Mouse (Mus musculus): ENCODE results near the gene Il1rl2.

The Il1rl2 gene

GRCm38 (mm10) chr1:40378794-40379193 is 54.4 kb downstream of the Il1rl2 start:
- peak; percentile 51 for DNase-seq (ENCODE audit: low read depth, low spot score)

- DNase-seq (ENCODE audit: low read depth, low spot score) = peak; percentile 41
Measured at GRCm38 (mm10) chr1:40380111-40380510, 55.7 kb downstream of the Il1rl2 start.

GRCm38 (mm10) chr1:40380990-40381389 is 56.6 kb downstream of the Il1rl2 start:
- no peak for DNase-seq (ENCODE audit: low read depth, low spot score)

GRCm38 (mm10) chr1:40382841-40383240 is 58.4 kb downstream of the Il1rl2 start:
- no peak for DNase-seq (ENCODE audit: low read depth, low spot score)

GRCm38 (mm10) chr1:40384931-40385545 is 60.6 kb downstream of the Il1rl2 start:
- no peak for DNase-seq (ENCODE audit: low read depth, low spot score)

GRCm38 (mm10) chr1:40391374-40391773 is 67.0 kb downstream of the Il1rl2 start:
- DNase-seq (ENCODE audit: low read depth, low spot score) = no peak

GRCm38 (mm10) chr1:40392535-40392934 is 68.1 kb downstream of the Il1rl2 start:
- DNase-seq (ENCODE audit: low read depth, low spot score) = no peak

- no peak for DNase-seq (ENCODE audit: low read depth, low spot score)
Measured at GRCm38 (mm10) chr1:40393214-40393613, 68.8 kb downstream of the Il1rl2 start.

- DNase-seq (ENCODE audit: low read depth, low spot score) = no peak
Measured at GRCm38 (mm10) chr1:40399639-40400038, 75.2 kb downstream of the Il1rl2 start.

GRCm38 (mm10) chr1:40404682-40405081 is 80.3 kb downstream of the Il1rl2 start:
- no peak for DNase-seq (ENCODE audit: low read depth, low spot score)

- no peak for DNase-seq (ENCODE audit: low read depth, low spot score)
Measured at GRCm38 (mm10) chr1:40409882-40410281, 85.5 kb downstream of the Il1rl2 start.

- no peak for DNase-seq (ENCODE audit: low read depth, low spot score)
Measured at GRCm38 (mm10) chr1:40413039-40413438, 88.6 kb downstream of the Il1rl2 start.

- DNase-seq (ENCODE audit: low read depth, low spot score) = no peak
Measured at GRCm38 (mm10) chr1:40414276-40414675, 89.9 kb downstream of the Il1rl2 start.

- DNase-seq (ENCODE audit: low read depth, low spot score) = no peak
Measured at GRCm38 (mm10) chr1:40414863-40415656, 90.7 kb downstream of the Il1rl2 start.

- no peak for DNase-seq (ENCODE audit: low read depth, low spot score)
Measured at GRCm38 (mm10) chr1:40417034-40417433, 92.6 kb downstream of the Il1rl2 start.

Data from embryo, embryonic 11.5 days (tissue).